Mouse (Mus musculus) liver, embryonic 15.5 days (tissue): Measurements from ENCODE around the gene Cnpy1. TPM values are rescaled to one million over a fixed set of nuclear protein-coding genes. Genes with fewer than 3 reads are reported as not detected.

Source experiments
- ATAC-seq: fragments of 200-750 bp; cut with Nextera tagmentation; 2 replicates; pipeline ENCODE4 v1.8.0; 2017; ENCODE audit warnings: moderate number of reproducible peaks, mild to moderate bottlenecking, moderate library complexity; ENCODE audit not compliant: insufficient read depth
- H3K27ac ChIP-seq: fragments of 300-500 bp; sonication (generic); replicated peaks from 2 replicates; pipeline ENCODE4 v1.5.1; 2015; ENCODE audit warnings: mild to moderate bottlenecking, inconsistent platforms
- H3K27me3 ChIP-seq: fragments of 300-500 bp; sonication (generic); 2 replicates; pipeline ENCODE4 v1.6.1; 2015; ENCODE audit warnings: mild to moderate bottlenecking, inconsistent platforms
- H3K36me3 ChIP-seq: fragments of 300-500 bp; sonication (generic); replicated peaks from 2 replicates; pipeline ENCODE4 v1.6.1; 2015; ENCODE audit warnings: moderate library complexity, mild to moderate bottlenecking, inconsistent platforms
- H3K4me1 ChIP-seq: fragments of 300-500 bp; sonication (generic); replicated peaks from 2 replicates; pipeline ENCODE4 v1.6.1; 2015; ENCODE audit warnings: inconsistent platforms
- H3K4me2 ChIP-seq: fragments of 300-500 bp; sonication (generic); 2 replicates; pipeline ENCODE4 v1.6.1; 2015; ENCODE audit warnings: moderate library complexity, mild to moderate bottlenecking, inconsistent platforms
- H3K4me3 ChIP-seq: fragments of 300-500 bp; sonication (generic); replicated peaks from 2 replicates; pipeline ENCODE4 v1.5.1; 2015; ENCODE audit warnings: mild to moderate bottlenecking, inconsistent platforms
- H3K9ac ChIP-seq: fragments of 300-500 bp; sonication (generic); 2 replicates; pipeline ENCODE4 v1.6.1; 2015; ENCODE audit warnings: moderate library complexity, mild to moderate bottlenecking, inconsistent platforms
- H3K9me3 ChIP-seq: fragments of 300-500 bp; sonication (generic); replicated peaks from 2 replicates; pipeline ENCODE4 v1.6.1; 2016; ENCODE audit warnings: inconsistent platforms
- WGBS: fragments of 180-500 bp; shearing (Covaris S2); methylation state at CpG from one replicate; pipeline ENCODE4 v1.1.7; 2015; ENCODE audit warnings: mixed read lengths; ENCODE audit not compliant: insufficient replicate concordance; 5-methylcytosine and 5-hydroxymethylcytosine counted together
- polyA plus RNA-seq: library from polyadenylated mRNA; unstranded; fragments of >200 nt; fragmentation: Nextera tagmentation; extraction: Ambion mirVana; gene quantifications from 2 replicates; pipeline ENCODE4 v1.2.1, GENCODE M21; 2015

Cnpy1 gene
- polyA plus RNA-seq, 1 experiment from 2014 or later = 0.07 TPM

GRCm38 (mm10) chr5:28263852-28264251, 18.2 kb upstream of the Cnpy1 start:
- no peak overlapping the region for H3K27ac ChIP-seq
- ATAC-seq = no peak
- peaks cover 5% of the 10 kb centered on the region for H3K4me1 ChIP-seq
- no peak overlapping the region for H3K4me2 ChIP-seq
- no peaks in the 10 kb centered on the region for H3K36me3 ChIP-seq
- H3K9ac ChIP-seq = no peak overlapping the region
- no peaks in the 10 kb centered on the region for H3K9me3 ChIP-seq
- H3K27me3 ChIP-seq = peaks cover 3% of the 10 kb centered on the region; the same call in 1 of the 2 replicates
- 33% methylated on average over 1 of the region's 1 CpGs for WGBS
- no peak overlapping the region for H3K4me3 ChIP-seq

- H3K36me3 ChIP-seq = no peaks in the 10 kb centered on the region
- H3K9me3 ChIP-seq = no peaks in the 10 kb centered on the region
- H3K4me3 ChIP-seq = no peak overlapping the region
- no peak overlapping the region for H3K9ac ChIP-seq
- no peak overlapping the region for H3K4me2 ChIP-seq
- WGBS = 61% methylated on average over 5 of the region's 5 CpGs
- no peak overlapping the region for H3K27ac ChIP-seq
- H3K27me3 ChIP-seq = peaks cover 3% of the 10 kb centered on the region; the same call in 1 of the 2 replicates
- no peak for ATAC-seq
- H3K4me1 ChIP-seq = no peaks in the 10 kb centered on the region
These were observed 16.5 kb upstream of the Cnpy1 start for GRCm38 (mm10) chr5:28262070-28262469.

- 63% methylated on average over 1 of the region's 1 CpGs for WGBS
- Histone ChIP-seq H3K4me2 (no peak overlapping the region), H3K4me3 (no peak overlapping the region), H3K36me3 (no peaks in the 10 kb centered on the region), H3K4me1 (no peaks in the 10 kb centered on the region), H3K27ac (no peak overlapping the region), H3K27me3 (no peaks in the 10 kb centered on the region; the same call in 1 of the 2 replicates), H3K9ac (no peak overlapping the region), H3K9me3 (no peaks in the 10 kb centered on the region)
- no peak for ATAC-seq
These were observed 14.3 kb upstream of the Cnpy1 start for GRCm38 (mm10) chr5:28259939-28260338.

- H3K27me3 ChIP-seq = no peaks in the 10 kb centered on the region; the same call in 1 of the 2 replicates
- no peak overlapping the region for H3K27ac ChIP-seq
- no peak overlapping the region for H3K4me2 ChIP-seq
- no peaks in the 10 kb centered on the region for H3K36me3 ChIP-seq
- no peaks in the 10 kb centered on the region for H3K4me1 ChIP-seq
- H3K4me3 ChIP-seq = no peak overlapping the region
- 6% methylated on average over 1 of the region's 1 CpGs for WGBS
- H3K9me3 ChIP-seq = no peaks in the 10 kb centered on the region
- ATAC-seq = no peak
- H3K9ac ChIP-seq = no peak overlapping the region
These were observed 13.8 kb upstream of the Cnpy1 start for GRCm38 (mm10) chr5:28259385-28259784.

- Histone ChIP-seq H3K9ac (no peak overlapping the region), H3K4me1 (no peaks in the 10 kb centered on the region), H3K4me3 (no peak overlapping the region), H3K27ac (no peak overlapping the region), H3K4me2 (no peak overlapping the region), H3K27me3 (no peaks in the 10 kb centered on the region; the same call in 1 of the 2 replicates), H3K9me3 (no peaks in the 10 kb centered on the region), H3K36me3 (no peaks in the 10 kb centered on the region)
- WGBS = 51% methylated on average over 4 of the region's 4 CpGs
- ATAC-seq = no peak
These were observed 12.2 kb upstream of the Cnpy1 start for GRCm38 (mm10) chr5:28257816-28258215.

- H3K9me3 ChIP-seq = no peaks in the 10 kb centered on the region
- no peak overlapping the region for H3K27ac ChIP-seq
- 58% methylated on average over 4 of the region's 4 CpGs for WGBS
These were observed 7.4 kb upstream of the Cnpy1 start for GRCm38 (mm10) chr5:28252999-28253398.

GRCm38 (mm10) chr5:28252260-28252659, 6.7 kb upstream of the Cnpy1 start:
- Histone ChIP-seq H3K27me3 (no peaks in the 10 kb centered on the region; the same call in 1 of the 2 replicates), H3K27ac (no peak overlapping the region), H3K4me3 (no peak overlapping the region), H3K36me3 (no peaks in the 10 kb centered on the region), H3K4me2 (no peak overlapping the region), H3K4me1 (no peaks in the 10 kb centered on the region), H3K9ac (no peak overlapping the region), H3K9me3 (no peaks in the 10 kb centered on the region)
- 67% methylated on average over 4 of the region's 4 CpGs for WGBS
- no peak for ATAC-seq

More at GRCm38 (mm10) chr5:28252999-28253398, 7.4 kb upstream of the Cnpy1 start:
- H3K4me1 ChIP-seq = no peaks in the 10 kb centered on the region
- H3K27me3 ChIP-seq = no peaks in the 10 kb centered on the region; the same call in 1 of the 2 replicates
- no peak overlapping the region for H3K4me3 ChIP-seq
- no peak for ATAC-seq
- no peaks in the 10 kb centered on the region for H3K36me3 ChIP-seq
- no peak overlapping the region for H3K9ac ChIP-seq
- H3K4me2 ChIP-seq = no peak overlapping the region

- H3K4me1 ChIP-seq = no peaks in the 10 kb centered on the region
- no peaks in the 10 kb centered on the region for H3K9me3 ChIP-seq
- H3K9ac ChIP-seq = no peak overlapping the region
- H3K36me3 ChIP-seq = no peaks in the 10 kb centered on the region
- no peak overlapping the region for H3K27ac ChIP-seq
- no peak overlapping the region for H3K4me2 ChIP-seq
- no peak overlapping the region for H3K4me3 ChIP-seq
- H3K27me3 ChIP-seq = no peaks in the 10 kb centered on the region; the same call in 1 of the 2 replicates
- WGBS = 56% methylated on average over 4 of the region's 4 CpGs
- ATAC-seq = no peak
These were observed 5.7 kb upstream of the Cnpy1 start for GRCm38 (mm10) chr5:28251211-28251764.

GRCm38 (mm10) chr5:28250479-28250878, 4.9 kb upstream of the Cnpy1 start:
- no peaks in the 10 kb centered on the region for H3K4me1 ChIP-seq

GRCm38 (mm10) chr5:28245121-28245520, 485 bp downstream of the Cnpy1 start:
- Histone ChIP-seq H3K4me3 (no peak overlapping the region), H3K4me2 (no peak overlapping the region), H3K4me1 (no peaks in the 10 kb centered on the region), H3K9me3 (no peaks in the 10 kb centered on the region), H3K27me3 (no peaks in the 10 kb centered on the region; the same call in 1 of the 2 replicates), H3K36me3 (no peaks in the 10 kb centered on the region), H3K9ac (no peak overlapping the region), H3K27ac (no peak overlapping the region)
- 50% methylated on average over 4 of the region's 4 CpGs for WGBS
- ATAC-seq = no peak

More at GRCm38 (mm10) chr5:28250479-28250878, 4.9 kb upstream of the Cnpy1 start:
- WGBS = 67% methylated on average over 2 of the region's 2 CpGs
- Histone ChIP-seq H3K4me3 (no peak overlapping the region), H3K27ac (no peak overlapping the region), H3K9me3 (no peaks in the 10 kb centered on the region), H3K36me3 (no peaks in the 10 kb centered on the region), H3K9ac (no peak overlapping the region), H3K27me3 (no peaks in the 10 kb centered on the region; the same call in 1 of the 2 replicates), H3K4me2 (no peak overlapping the region)
- ATAC-seq = no peak

GRCm38 (mm10) chr5:28243501-28244177, 2.0 kb downstream of the Cnpy1 start:
- ATAC-seq = no peak
- Histone ChIP-seq H3K9me3 (no peaks in the 10 kb centered on the region), H3K4me3 (no peak overlapping the region), H3K27me3 (no peaks in the 10 kb centered on the region; the same call in 1 of the 2 replicates), H3K4me2 (no peak overlapping the region), H3K27ac (no peak overlapping the region), H3K4me1 (no peaks in the 10 kb centered on the region), H3K36me3 (no peaks in the 10 kb centered on the region), H3K9ac (no peak overlapping the region)
- WGBS = 49% methylated on average over 8 of the region's 8 CpGs
